34 mouse cellular contexts compared by ENCODE assay signal in the genomic region with DNA sequence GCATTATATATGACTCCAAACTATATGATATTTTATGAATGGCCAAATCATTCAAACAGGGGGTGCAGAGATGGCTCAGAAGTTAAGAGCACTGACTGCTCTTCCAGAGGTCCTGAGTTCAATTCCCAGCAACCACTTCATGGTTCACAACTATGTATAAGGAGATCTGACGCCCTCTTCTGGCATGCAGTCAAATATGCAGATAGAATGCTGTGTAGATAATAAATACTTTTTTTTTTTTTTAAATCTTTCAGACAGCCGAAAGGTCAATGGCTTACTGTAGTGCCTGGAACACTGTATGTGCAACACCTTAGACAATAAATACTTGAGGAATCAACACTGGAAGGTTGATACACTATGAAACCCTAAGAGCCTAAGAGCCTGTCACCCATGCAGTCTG. TPM values are rescaled to one million over a fixed set of nuclear protein-coding genes. Genes with fewer than 3 reads are reported as not detected.
DNase-seq lines count a peak whose midpoint lies in the region; ATAC-seq and TF ChIP-seq lines count a peak whose summit lies in the region.
"Had no signal": no experiment of that assay in that cellular context is flagged by ENCODE, and none has a peak within 500 bp of the region (broad histone marks: within the 10 kb centered on the region; RNA-seq: fewer than 3 reads in every experiment).

No protein-coding gene starts in this region.

- TF ChIP-seq EP300 in liver, postnatal 0 days (IDR thresholded peaks at IDR 0.05; ENCODE audit: low read depth): no peak
- TF ChIP-seq EP300 in CH12.LX (IDR thresholded peaks at IDR 0.05; ENCODE audit: low read length): no peak
- no peak for TF ChIP-seq EP300 in lung, postnatal 0 days (IDR thresholded peaks at IDR 0.05)

- H3K9ac ChIP-seq in liver, postnatal 0 days (replicated peaks): no peak overlapping the region
- H3K9ac ChIP-seq in liver, embryonic 12.5 days: no peak overlapping the region
- H3K9ac ChIP-seq in CH12.LX (ENCODE audit: insufficient read depth, low read depth): no peak overlapping the region
- no peak overlapping the region for H3K9ac ChIP-seq in hindbrain, postnatal 0 days (replicated peaks; ENCODE audit: low read length)
- no peak overlapping the region for H3K9ac ChIP-seq in lung, postnatal 0 days (replicated peaks; ENCODE audit: low read depth)
- H3K9ac ChIP-seq: embryonic facial prominence, embryonic 12.5 days; embryonic facial prominence, embryonic 15.5 days; forebrain, postnatal 0 days; hindbrain, embryonic 12.5 days; hindbrain, embryonic 15.5 days; intestine, embryonic 15.5 days had no signal

- POLR2A ChIA-PET in Patski (lab: Charles Lee): no interaction called here

- peak; percentile 40 for TF ChIP-seq RAD21 in CH12.LX (IDR thresholded peaks at IDR 0.05; ENCODE audit: low read depth, low read length)

- no peak overlapping the region for H3K27ac ChIP-seq in liver, postnatal 0 days (ENCODE audit: low read depth)
- H3K27ac ChIP-seq in liver, embryonic 12.5 days: no peak overlapping the region
- no peak overlapping the region for H3K27ac ChIP-seq in CH12.LX (ENCODE audit: insufficient read depth, low read depth)
- H3K27ac ChIP-seq in hindbrain, postnatal 0 days: no peak overlapping the region
- H3K27ac ChIP-seq in lung, postnatal 0 days (ENCODE audit: low read length): no peak overlapping the region
- H3K27ac ChIP-seq: embryonic facial prominence, embryonic 12.5 days; embryonic facial prominence, embryonic 15.5 days; hindbrain, embryonic 12.5 days; hindbrain, embryonic 15.5 days; intestine, embryonic 15.5 days had no signal

- no peaks in the 10 kb centered on the region for H3K9me3 ChIP-seq in liver, postnatal 0 days (ENCODE audit: low read length)
- H3K9me3 ChIP-seq in liver, embryonic 12.5 days (replicated peaks): no peaks in the 10 kb centered on the region
- peaks cover 12% of the 10 kb centered on the region for H3K9me3 ChIP-seq in CH12.LX (replicated peaks; ENCODE audit: low read length)
- H3K9me3 ChIP-seq in hindbrain, postnatal 0 days (ENCODE audit: low read length): no peaks in the 10 kb centered on the region
- no peaks in the 10 kb centered on the region for H3K9me3 ChIP-seq in lung, postnatal 0 days (ENCODE audit: low read length)
- H3K9me3 ChIP-seq: embryonic facial prominence, embryonic 12.5 days; embryonic facial prominence, embryonic 15.5 days; G1E; hindbrain, embryonic 12.5 days; hindbrain, embryonic 15.5 days; intestine, embryonic 15.5 days had no signal

- dilution Hi-C loops in CH12.LX (cut with MboI; ENCODE audit: extremely low pct_ligation_motif_present, extremely low pct_unique_long_range_greater_than_20kb, low sequenced_read_pairs): no loop called here

- H3K4me1 ChIP-seq in liver, postnatal 0 days (ENCODE audit: insufficient read depth): no peaks in the 10 kb centered on the region
- H3K4me1 ChIP-seq in liver, embryonic 12.5 days: peaks cover 9% of the 10 kb centered on the region
- peaks cover 3 to 22% of the 10 kb centered on the region in 2 experiments; a peak in 3 of 4 replicates for H3K4me1 ChIP-seq in CH12.LX (ENCODE audit: control insufficient read depth in 1 of 2, insufficient read depth in 2 of 2)
- H3K4me1 ChIP-seq in hindbrain, postnatal 0 days (ENCODE audit: insufficient read depth, low read length): no peaks in the 10 kb centered on the region
- no peaks in the 10 kb centered on the region for H3K4me1 ChIP-seq in lung, postnatal 0 days (ENCODE audit: insufficient read depth, low read depth, low read length)
- H3K4me1 ChIP-seq: embryonic facial prominence, embryonic 12.5 days; embryonic facial prominence, embryonic 15.5 days; hindbrain, embryonic 12.5 days; hindbrain, embryonic 15.5 days; intestine, embryonic 15.5 days had no signal

- peak; percentile 23 for TF ChIP-seq CTCF in liver, postnatal 0 days (IDR thresholded peaks at IDR 0.05; ENCODE audit: low read depth)
- TF ChIP-seq CTCF in CH12.LX (conservative IDR thresholded peaks at IDR 0.05 in 1 of 2, IDR thresholded peaks at IDR 0.05 in 1 of 2; ENCODE audit: low read depth in 2 of 2, low read length in 2 of 2) (peak in 1 of 2 experiments; percentile 42; a peak in 2 of 4 replicates), Patski (IDR thresholded peaks at IDR 0.05) (peak; percentile 33)
- TF ChIP-seq CTCF in hindbrain, postnatal 0 days (IDR thresholded peaks at IDR 0.05; ENCODE audit: low read depth): no peak
- no peak for TF ChIP-seq CTCF in lung, postnatal 0 days (IDR thresholded peaks at IDR 0.05)

- no peaks in the 10 kb centered on the region for H3K79me2 ChIP-seq in CH12.LX (replicated peaks; ENCODE audit: control insufficient read depth, extremely low read depth, insufficient read depth, poor library complexity, severe bottlenecking)

- no peak for TF ChIP-seq POLR2A in CH12.LX (IDR thresholded peaks at IDR 0.05; ENCODE audit: low read depth, low read length)

- peak; percentile 31 for DNase-seq in CD4-positive, CD25-positive, alpha-beta regulatory T cell, adult 2 months (ENCODE audit: low read depth, low spot score)
- DNase-seq in liver, postnatal 0 days: no peak
- DNase-seq in CH12.LX (ENCODE audit: extremely low read depth) (no peak), Patski (ENCODE audit: low read depth, low spot score) (no peak)
- DNase-seq in hindbrain, postnatal 0 days (ENCODE audit: low spot score): no peak
- DNase-seq in lung, postnatal 0 days (ENCODE audit: low spot score): no peak
- DNase-seq: adrenal gland, postnatal 10 days; adrenal gland, postnatal 36 days; cerebellum, adult 11 months; cerebellum, adult 2 months; cerebellum, adult 9-11 months; cerebellum, postnatal 25 days; forebrain, postnatal 0 days; gastrocnemius, postnatal 25 days had no signal

- no peaks in the 10 kb centered on the region for H3K36me3 ChIP-seq in liver, postnatal 0 days (replicated peaks; ENCODE audit: insufficient read depth, low read length)
- H3K36me3 ChIP-seq in liver, embryonic 12.5 days: no peaks in the 10 kb centered on the region
- no peaks in the 10 kb centered on the region for H3K36me3 ChIP-seq in CH12.LX (replicated peaks in 1 of 2; ENCODE audit: control insufficient read depth in 1 of 2, insufficient read depth in 1 of 2, low read length in 1 of 2)
- no peaks in the 10 kb centered on the region for H3K36me3 ChIP-seq in hindbrain, postnatal 0 days (ENCODE audit: insufficient read depth, low read length)
- no peaks in the 10 kb centered on the region for H3K36me3 ChIP-seq in lung, postnatal 0 days (ENCODE audit: insufficient read depth, low read length)
- H3K36me3 ChIP-seq: embryonic facial prominence, embryonic 12.5 days; embryonic facial prominence, embryonic 15.5 days; G1E; hindbrain, embryonic 12.5 days; hindbrain, embryonic 15.5 days; intestine, embryonic 15.5 days had no signal

- H3K4me2 ChIP-seq in liver, postnatal 0 days (ENCODE audit: low read depth, low read length): no peak overlapping the region
- no peak overlapping the region for H3K4me2 ChIP-seq in liver, embryonic 12.5 days
- no peak overlapping the region for H3K4me2 ChIP-seq in CH12.LX (ENCODE audit: insufficient read depth, low read depth, poor library complexity, severe bottlenecking)
- H3K4me2 ChIP-seq in hindbrain, postnatal 0 days (ENCODE audit: low read depth, low read length): no peak overlapping the region
- no peak overlapping the region for H3K4me2 ChIP-seq in lung, postnatal 0 days (replicated peaks; ENCODE audit: low read depth, low read length)
- H3K4me2 ChIP-seq: embryonic facial prominence, embryonic 12.5 days; embryonic facial prominence, embryonic 15.5 days; heart, embryonic 11.5 days; hindbrain, embryonic 12.5 days; hindbrain, embryonic 15.5 days; intestine, embryonic 15.5 days had no signal

- no peak overlapping the region for H3K4me3 ChIP-seq in liver, postnatal 0 days (ENCODE audit: low read depth, low read length)
- no peak overlapping the region for H3K4me3 ChIP-seq in liver, embryonic 12.5 days
- H3K4me3 ChIP-seq in CH12.LX (replicated peaks in 1 of 3; ENCODE audit: low read depth in 2 of 3, low read length in 2 of 3, poor library complexity in 1 of 3): no peak overlapping the region
- H3K4me3 ChIP-seq in hindbrain, postnatal 0 days (ENCODE audit: low read length): no peak overlapping the region
- H3K4me3 ChIP-seq in lung, postnatal 0 days (ENCODE audit: low read depth, low read length): no peak overlapping the region
- H3K4me3 ChIP-seq: embryonic facial prominence, embryonic 12.5 days; embryonic facial prominence, embryonic 15.5 days; hindbrain, embryonic 12.5 days; hindbrain, embryonic 15.5 days; intestine, embryonic 15.5 days had no signal

- no peaks in the 10 kb centered on the region for H3K27me3 ChIP-seq in liver, postnatal 0 days (ENCODE audit: insufficient read depth, low read length)
- H3K27me3 ChIP-seq in liver, embryonic 12.5 days (replicated peaks): no peaks in the 10 kb centered on the region
- H3K27me3 ChIP-seq in CH12.LX (replicated peaks) (no peaks in the 10 kb centered on the region), Patski (no peaks in the 10 kb centered on the region)
- H3K27me3 ChIP-seq in hindbrain, postnatal 0 days (ENCODE audit: insufficient read depth, low read length): no peaks in the 10 kb centered on the region
- no peaks in the 10 kb centered on the region for H3K27me3 ChIP-seq in lung, postnatal 0 days (replicated peaks; ENCODE audit: insufficient read depth, low read length)
- H3K27me3 ChIP-seq: embryonic facial prominence, embryonic 12.5 days; embryonic facial prominence, embryonic 15.5 days; hindbrain, embryonic 12.5 days; intestine, embryonic 15.5 days had no signal

- WGBS in liver, postnatal 0 days (ENCODE audit: insufficient replicate concordance): 87% methylated on average over 2 of the region's 2 CpGs
- WGBS in liver, embryonic 12.5 days (ENCODE audit: insufficient replicate concordance): 61% methylated on average over 2 of the region's 2 CpGs
- 88% methylated on average over 2 of the region's 2 CpGs for WGBS in hindbrain, postnatal 0 days
- WGBS in lung, postnatal 0 days: 79% methylated on average over 2 of the region's 2 CpGs

- in situ Hi-C loops in CH12.LX (cut with MboI; ENCODE audit: low pct_ligation_motif_present, low pct_unique_long_range_greater_than_20kb, low sequenced_read_pairs): loop anchor here (5.0 kb wide), 1 partner anchor 153 kb away; no protein-coding TSS in a partner anchor
- in situ Hi-C loops in Patski (cut with MboI; ENCODE audit: low pct_unique_long_range_greater_than_20kb): loop anchor here (5.0 to 10.0 kb wide), 2 partner anchors 158 to 305 kb away; a partner anchor contains a TSS

- no peak for ATAC-seq in CD4-positive, CD25-positive, alpha-beta regulatory T cell, adult 4 months
- no peak for ATAC-seq in liver, postnatal 0 days
- no peak for ATAC-seq in liver, embryonic 12.5 days
- ATAC-seq in Patski: no peak
- no peak for ATAC-seq in hindbrain, postnatal 0 days
- ATAC-seq in lung, postnatal 0 days: no peak
- ATAC-seq: intestine, embryonic 15.5 days had no signal

- CTCF ChIA-PET in Patski (lab: Charles Lee): interaction anchor here (1.2 to 3.2 kb wide), 6 partner anchors 12 to 183 kb away, joined by 3 to 24 read pairs (median 4); no protein-coding TSS in a partner anchor

RNA-seq across cellular contexts. Expression of a gene that starts 6.6 kb away (rescaled TPM):
- polyA plus RNA-seq in CD4-positive, CD25-positive, alpha-beta regulatory T cell, adult 4 months (2017; shearing (Covaris generic)): 10 to 100 TPM; 32.6 to 42.0 TPM
- polyA plus RNA-seq in liver, postnatal 0 days (2015; fragmentation: Nextera tagmentation; extraction: Ambion mirVana): 39.4 and 41.4 TPM in 2 replicates
- polyA plus RNA-seq in liver, embryonic 12.5 days (2016; fragmentation: Nextera tagmentation; extraction: Ambion mirVana): 66.0 and 71.2 TPM in 2 replicates
- total RNA-seq in CH12.LX (2012; rRNA removed): 32.7 and 37.1 TPM in 2 replicates
- total RNA-seq in CH12.LX (2014; rRNA removed): 104 and 115 TPM in 2 replicates
- 59.9 and 60.0 TPM in 2 replicates for polyA plus RNA-seq in CH12.LX (2012; ENCODE audit: insufficient read length, low read depth)
- polyA plus RNA-seq in Patski (2021): 51.4 TPM
- total RNA-seq in hindbrain, postnatal 0 days (2014; rRNA removed): 14.5 and 19.1 TPM in 2 replicates
- 62.1 and 63.3 TPM in 2 replicates for polyA plus RNA-seq in hindbrain, postnatal 0 days (2015; fragmentation: Nextera tagmentation; extraction: Ambion mirVana)
- polyA plus RNA-seq in lung, postnatal 0 days (2015; fragmentation: Nextera tagmentation; extraction: Ambion mirVana): 55.9 and 56.7 TPM in 2 replicates

RNA-seq across cellular contexts. Expression of a gene that starts 24.6 kb away (rescaled TPM):
- 1 to 10 TPM; 2.8 to 3.3 TPM for polyA plus RNA-seq in CD4-positive, CD25-positive, alpha-beta regulatory T cell, adult 4 months (2017; shearing (Covaris generic))
- 0.28 TPM in 2 replicates for polyA plus RNA-seq in liver, postnatal 0 days (2015; fragmentation: Nextera tagmentation; extraction: Ambion mirVana)
- polyA plus RNA-seq in liver, embryonic 12.5 days (2016; fragmentation: Nextera tagmentation; extraction: Ambion mirVana): 0.07 and 0.17 TPM in 2 replicates
- total RNA-seq in CH12.LX (2012; rRNA removed) (0.08 TPM in 1 of 2 replicates, not detected in the other), CH12.LX (2014; rRNA removed) (0.20 and 0.27 TPM in 2 replicates)
- polyA plus RNA-seq in CH12.LX (2012; ENCODE audit: insufficient read length, low read depth) (0.44 and 0.60 TPM in 2 replicates), Patski (2021) (not detected)
- 0.21 and 0.43 TPM in 2 replicates for total RNA-seq in hindbrain, postnatal 0 days (2014; rRNA removed)
- polyA plus RNA-seq in hindbrain, postnatal 0 days (2015; fragmentation: Nextera tagmentation; extraction: Ambion mirVana): 0.23 and 0.24 TPM in 2 replicates
- 0.58 and 0.66 TPM in 2 replicates for polyA plus RNA-seq in lung, postnatal 0 days (2015; fragmentation: Nextera tagmentation; extraction: Ambion mirVana)
- total RNA-seq: gastrocnemius, postnatal 25 days had no signal

RNA-seq across cellular contexts. Expression of a gene that starts 33.8 kb away (rescaled TPM):
- under 1 TPM in 1 of 2 experiments, not detected in 1; 0.28 TPM for polyA plus RNA-seq in CD4-positive, CD25-positive, alpha-beta regulatory T cell, adult 4 months (2017; shearing (Covaris generic))
- polyA plus RNA-seq in liver, postnatal 0 days (2015; fragmentation: Nextera tagmentation; extraction: Ambion mirVana): not detected in 2 replicates
- polyA plus RNA-seq in liver, embryonic 12.5 days (2016; fragmentation: Nextera tagmentation; extraction: Ambion mirVana): not detected in 2 replicates
- 2.6 and 2.7 TPM in 2 replicates for total RNA-seq in CH12.LX (2012; rRNA removed)
- total RNA-seq in CH12.LX (2014; rRNA removed): 0.46 TPM in 1 of 2 replicates, not detected in the other
- 2.4 and 2.6 TPM in 2 replicates for polyA plus RNA-seq in CH12.LX (2012; ENCODE audit: insufficient read length, low read depth)
- polyA plus RNA-seq in Patski (2021): not detected
- total RNA-seq in hindbrain, postnatal 0 days (2014; rRNA removed): not detected in 2 replicates
- not detected in 2 replicates for polyA plus RNA-seq in hindbrain, postnatal 0 days (2015; fragmentation: Nextera tagmentation; extraction: Ambion mirVana)
- polyA plus RNA-seq in lung, postnatal 0 days (2015; fragmentation: Nextera tagmentation; extraction: Ambion mirVana): not detected in 2 replicates
- total RNA-seq: adrenal gland, adult 18-20 months; adrenal gland, postnatal 10 days; adrenal gland, postnatal 36 days; common myeloid progenitor, adult 5-6 weeks; forebrain, postnatal 0 days; gastrocnemius, adult 8-10 months; gastrocnemius, postnatal 25 days; heart, adult 8-10 months; heart, postnatal 25 days; hematopoietic stem cell, adult 5-6 weeks had no signal
- polyA plus RNA-seq: cerebellum, adult 2 months; embryonic facial prominence, embryonic 12.5 days; embryonic facial prominence, embryonic 15.5 days; forebrain, embryonic 11.5 days; forebrain, embryonic 14.5 days; forebrain, postnatal 0 days; frontal cortex, adult 2 months; G1E; heart, embryonic 14.5 days; heart, postnatal 0 days; hindbrain, embryonic 12.5 days; hindbrain, embryonic 15.5 days; intestine, embryonic 15.5 days had no signal

RNA-seq across cellular contexts. Expression of a gene that starts 40.8 kb away (rescaled TPM):
- polyA plus RNA-seq in CD4-positive, CD25-positive, alpha-beta regulatory T cell, adult 4 months (2017; shearing (Covaris generic)): 100 to 1,000 TPM; 152 to 211 TPM
- polyA plus RNA-seq in liver, postnatal 0 days (2015; fragmentation: Nextera tagmentation; extraction: Ambion mirVana): 0.09 and 0.19 TPM in 2 replicates
- polyA plus RNA-seq in liver, embryonic 12.5 days (2016; fragmentation: Nextera tagmentation; extraction: Ambion mirVana): not detected in 2 replicates
- total RNA-seq in CH12.LX (2012; rRNA removed): 0.29 and 0.64 TPM in 2 replicates
- total RNA-seq in CH12.LX (2014; rRNA removed): 0.11 and 0.14 TPM in 2 replicates
- polyA plus RNA-seq in CH12.LX (2012; ENCODE audit: insufficient read length, low read depth): 0.14 and 0.17 TPM in 2 replicates
- 0.03 TPM for polyA plus RNA-seq in Patski (2021)
- total RNA-seq in hindbrain, postnatal 0 days (2014; rRNA removed): not detected in 2 replicates
- 0.04 TPM in 1 of 2 replicates, not detected in the other for polyA plus RNA-seq in hindbrain, postnatal 0 days (2015; fragmentation: Nextera tagmentation; extraction: Ambion mirVana)
- 0.13 and 0.15 TPM in 2 replicates for polyA plus RNA-seq in lung, postnatal 0 days (2015; fragmentation: Nextera tagmentation; extraction: Ambion mirVana)
- total RNA-seq: gastrocnemius, adult 8-10 months had no signal
- polyA plus RNA-seq: forebrain, embryonic 14.5 days; heart, embryonic 11.5 days; heart, embryonic 14.5 days; heart, postnatal 0 days; hindbrain, embryonic 12.5 days; hindbrain, embryonic 15.5 days had no signal

Comparison
In these comparisons a context has a peak if more than half of its experiments do, and no peak if none do; other contexts are left out.
1. CTCF ChIP-seq: peak in liver, postnatal 0 days (single experiment) and Patski (single experiment); none in hindbrain, postnatal 0 days (single experiment) and lung, postnatal 0 days (single experiment).